Mouse (Mus musculus) liver, embryonic 14.5 days (tissue): ENCODE measurements around the gene Gnai1.

ENCODE experiments used
- CTCF ChIP-seq: IDR thresholded peaks from 2 replicates; pipeline ENCODE4 v1.5.1; 2016; ENCODE audit warnings: antibody characterized with exemption, low read depth, control low read depth
- EP300 ChIP-seq: IDR thresholded peaks from 2 replicates; pipeline ENCODE4 v1.6.1; 2016; ENCODE audit warnings: antibody characterized with exemption, low read depth

DNA sequence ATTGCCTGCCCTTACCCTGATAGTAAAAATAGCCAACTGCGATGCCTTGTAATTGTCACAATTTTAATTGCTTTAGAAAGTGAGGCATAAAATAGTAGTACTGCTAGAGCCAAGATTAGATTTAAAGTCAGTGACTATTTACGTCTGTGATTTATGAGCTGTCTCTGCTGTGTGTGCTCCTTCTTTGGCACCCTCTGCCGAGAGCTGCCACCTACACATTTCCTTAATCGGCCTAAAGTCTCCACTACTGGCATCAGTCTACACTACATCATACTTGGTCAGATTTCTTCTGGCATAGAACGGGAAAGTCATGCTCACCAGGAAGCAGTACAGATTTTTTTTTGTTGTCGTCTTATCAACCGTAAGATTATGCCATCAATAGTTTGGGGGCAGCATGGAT is 131.3 kb downstream of the Gnai1 start:
- no peak for TF ChIP-seq CTCF
- TF ChIP-seq EP300 = no peak
